Mouse (Mus musculus) adrenal gland, adult 18-20 months (tissue): ENCODE measurements at regions not wholly inside any gene's neighbourhood (a gene's known extent, or its start where the extent isn't known, plus 50 kb on each side); places are given as distances from the start of the nearest gene placed in this dataset.

Source experiments
- DNase-seq, 2 experiments: peaks; one replicate each; pipeline ENCODE4 v3.0.0; 2021 to 2022; ENCODE audit warnings: low spot score in 2 of 2

DNA sequence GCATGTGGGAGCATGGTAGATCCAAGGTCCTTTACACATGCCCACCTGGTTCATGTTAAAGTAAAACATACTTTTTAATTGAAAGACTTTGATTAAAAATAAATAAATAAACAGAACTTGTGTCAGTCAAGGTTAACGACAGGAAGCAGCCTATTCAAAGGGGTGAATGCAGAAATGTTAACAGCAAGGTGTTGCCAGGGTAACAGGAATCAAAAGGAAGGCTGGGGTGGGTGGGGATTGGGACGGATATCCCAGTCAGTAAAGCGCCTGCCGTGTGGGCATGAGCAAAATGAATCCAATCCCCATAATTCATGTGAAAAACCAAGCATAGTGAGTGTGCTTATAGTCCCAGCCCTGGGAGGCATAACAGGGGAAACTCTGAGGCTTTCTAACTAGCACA lies 682.6 kb upstream of the Tmem132c start:
- DNase-seq: no peak

DNA sequence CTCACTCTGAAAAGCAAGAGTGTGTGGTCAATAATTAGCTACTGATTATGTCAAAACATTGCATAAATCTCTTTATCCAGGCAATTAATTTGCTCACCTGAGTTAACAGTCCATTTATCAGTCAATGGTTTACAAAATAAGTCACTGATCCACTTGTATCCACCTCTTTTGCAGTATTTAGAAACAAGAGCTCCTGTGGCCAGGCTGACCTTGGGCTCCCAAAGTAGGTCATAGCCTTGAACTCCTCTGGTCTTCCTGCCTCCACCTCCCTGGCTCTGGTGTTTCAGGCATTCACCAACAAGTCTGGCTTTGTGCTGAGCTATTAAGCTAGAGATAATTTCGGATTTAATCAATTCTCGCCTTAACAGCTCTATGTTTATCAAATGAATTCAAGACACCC lies 675.8 kb upstream of the Tmem132c start:
- no peak for DNase-seq

DNA sequence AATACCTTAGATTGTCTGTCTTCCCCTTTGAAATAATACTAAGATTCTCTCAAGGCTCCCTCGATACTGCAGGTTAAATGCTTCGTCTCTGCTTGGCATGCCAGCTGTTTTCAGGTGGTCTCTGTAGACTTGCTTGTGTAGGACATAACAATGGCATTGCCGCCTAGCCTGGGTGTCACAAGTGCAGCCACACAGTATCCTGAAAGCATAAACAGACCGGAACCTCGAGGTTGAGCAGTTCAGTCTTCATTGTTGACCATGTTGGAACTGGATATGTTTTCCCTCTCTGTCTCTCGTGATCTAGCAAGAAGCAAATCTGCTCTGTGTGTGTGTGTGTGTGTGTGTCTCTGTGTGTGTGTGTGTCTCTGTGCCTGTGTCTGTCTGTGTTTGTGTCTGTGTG lies 675.4 kb upstream of the Tmem132c start:
- no peak for DNase-seq

DNA sequence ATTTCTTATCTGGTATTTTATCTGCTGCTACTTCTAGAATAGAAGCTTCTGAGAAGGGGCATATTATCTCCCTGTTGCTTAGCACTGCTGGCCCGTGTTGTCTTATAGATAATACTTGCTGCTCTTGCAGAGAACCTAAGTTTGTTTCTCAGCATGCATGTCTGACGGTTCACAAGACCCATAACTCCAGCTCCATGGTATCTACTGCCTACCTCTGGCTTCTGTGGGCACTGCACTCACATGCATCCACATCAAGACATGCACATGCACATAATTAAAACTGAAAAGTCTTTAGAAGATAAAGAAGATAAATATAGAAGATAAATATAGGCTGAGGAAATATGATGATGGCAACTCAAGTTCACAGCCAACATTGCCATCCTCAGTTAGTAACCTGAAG lies 667.8 kb upstream of the Tmem132c start:
- DNase-seq: no peak

DNA sequence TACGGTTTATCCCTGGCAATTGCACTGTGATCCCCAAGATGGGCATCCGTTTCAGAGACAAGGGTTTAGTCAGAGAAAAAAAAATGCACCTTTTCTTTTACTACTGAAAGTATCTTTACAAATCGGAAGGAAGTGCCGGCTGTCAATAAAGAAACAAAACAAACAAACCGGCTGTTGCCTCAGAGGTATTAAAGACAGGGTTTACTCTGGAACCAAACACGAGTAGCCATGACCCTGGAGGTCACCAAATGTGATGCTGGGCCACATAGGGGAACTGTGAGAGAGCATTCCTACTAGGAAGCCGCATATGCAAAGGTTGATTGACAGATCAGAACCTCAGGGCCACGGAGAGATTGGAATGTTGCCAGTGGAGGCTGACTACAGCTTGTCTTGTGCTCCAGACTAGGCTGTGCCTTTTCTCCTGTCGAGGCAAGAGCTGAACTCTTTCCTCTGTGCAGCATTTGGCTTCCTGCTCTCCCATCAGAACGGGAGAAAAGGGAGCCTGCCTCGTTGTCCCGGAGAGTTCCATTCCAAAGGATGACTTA lies 643.8 kb upstream of the Tmem132c start:
- no peak for DNase-seq

DNA sequence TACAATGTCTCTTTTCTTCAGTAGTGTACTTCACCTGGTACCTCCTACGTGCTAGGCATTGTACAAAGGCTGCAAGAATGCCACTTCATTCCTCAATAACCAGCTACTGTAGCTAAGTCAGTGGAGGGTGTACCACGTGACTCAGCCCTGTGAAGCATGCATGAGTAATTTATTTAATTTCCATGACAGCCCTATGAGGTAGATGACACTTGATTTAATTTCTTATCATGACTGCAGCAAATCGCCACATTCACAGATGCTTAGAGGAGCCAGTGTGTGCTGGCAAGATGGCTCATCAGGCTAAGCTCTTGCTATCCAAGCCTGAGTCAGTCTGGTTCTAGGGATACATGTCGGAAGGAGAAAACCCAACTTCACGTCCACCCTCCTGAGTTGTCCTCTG lies 642.0 kb upstream of the Tmem132c start:
- no peak for DNase-seq

DNA sequence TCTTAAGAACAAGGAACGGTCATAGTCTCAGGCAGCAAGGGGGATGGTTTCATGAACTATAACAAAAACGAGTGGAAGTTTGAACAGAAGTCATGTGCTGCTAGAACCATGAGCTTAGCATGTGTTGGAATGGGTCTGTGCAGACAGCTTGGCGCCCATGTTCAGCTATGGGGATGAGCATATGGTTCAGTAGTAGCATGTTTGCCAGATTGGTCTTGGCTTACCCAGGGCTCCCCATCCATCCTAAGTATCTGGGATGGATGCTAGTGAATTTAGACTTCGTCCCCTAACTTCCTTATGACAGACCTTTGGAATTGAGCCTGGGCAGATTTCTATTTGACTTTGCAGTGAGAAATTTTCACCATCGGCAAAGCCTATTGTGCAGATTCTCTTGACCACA lies 634.9 kb upstream of the Tmem132c start:
- no peak for DNase-seq

DNA sequence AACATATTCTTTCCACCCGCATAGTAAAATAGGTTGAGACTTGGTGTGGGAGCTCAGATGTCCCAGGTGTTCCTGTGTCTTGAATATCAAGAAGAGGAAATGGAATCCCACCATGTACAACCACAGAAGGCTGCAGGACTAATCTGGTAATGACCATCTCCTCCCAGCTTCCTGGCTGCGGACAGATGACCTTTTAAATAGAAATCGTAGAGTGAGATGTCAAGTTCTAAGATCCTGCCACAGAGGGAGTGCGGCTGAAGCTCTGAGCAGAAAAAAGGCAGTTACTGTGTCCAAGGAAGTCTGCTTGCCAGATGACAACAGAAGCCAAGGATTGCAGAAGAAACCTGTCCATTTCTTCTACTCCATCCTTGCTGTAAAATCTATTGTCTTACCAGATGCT lies 629.0 kb upstream of the Tmem132c start:
- no peak for DNase-seq

DNA sequence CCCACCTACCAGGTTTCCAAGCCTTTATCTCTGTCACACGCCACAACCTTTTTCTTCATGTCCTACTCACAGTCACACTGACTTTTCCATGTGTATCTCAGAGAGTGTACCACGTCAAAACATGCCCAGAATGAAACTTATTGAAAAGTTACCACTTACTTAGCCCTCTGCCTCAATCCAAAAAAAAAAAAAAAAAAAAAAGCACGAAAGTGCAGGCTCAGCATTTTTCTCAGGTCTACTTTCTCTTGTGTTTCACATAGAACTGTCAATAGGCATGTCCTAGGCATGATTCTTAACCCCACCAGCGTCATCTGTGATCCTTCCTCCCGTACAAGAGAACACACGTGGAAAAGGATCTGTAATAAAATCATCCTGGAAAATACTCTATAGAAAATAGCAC lies 619.1 kb upstream of the Tmem132c start:
- DNase-seq: no peak

DNA sequence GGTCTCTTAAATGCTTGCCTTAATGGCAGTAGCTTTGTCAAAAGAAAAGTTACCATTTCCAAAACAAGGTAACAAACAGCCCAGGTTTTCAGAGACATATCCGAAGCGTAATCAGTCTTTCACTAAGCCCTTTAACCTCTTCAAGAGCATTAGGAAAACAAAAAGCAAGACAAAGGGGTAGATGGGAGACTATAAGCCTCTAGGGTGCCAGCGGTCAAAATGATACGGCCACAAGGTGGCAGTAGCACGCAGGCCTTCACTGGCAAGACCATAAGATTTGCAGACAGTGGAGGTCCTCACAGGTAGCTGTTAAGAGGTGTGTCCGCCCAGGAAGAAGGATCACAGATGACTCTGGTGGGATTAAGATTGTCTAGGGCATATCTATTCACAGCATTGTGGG lies 618.4 kb upstream of the Tmem132c start:
- DNase-seq: peak; percentile 23 to 39

DNA sequence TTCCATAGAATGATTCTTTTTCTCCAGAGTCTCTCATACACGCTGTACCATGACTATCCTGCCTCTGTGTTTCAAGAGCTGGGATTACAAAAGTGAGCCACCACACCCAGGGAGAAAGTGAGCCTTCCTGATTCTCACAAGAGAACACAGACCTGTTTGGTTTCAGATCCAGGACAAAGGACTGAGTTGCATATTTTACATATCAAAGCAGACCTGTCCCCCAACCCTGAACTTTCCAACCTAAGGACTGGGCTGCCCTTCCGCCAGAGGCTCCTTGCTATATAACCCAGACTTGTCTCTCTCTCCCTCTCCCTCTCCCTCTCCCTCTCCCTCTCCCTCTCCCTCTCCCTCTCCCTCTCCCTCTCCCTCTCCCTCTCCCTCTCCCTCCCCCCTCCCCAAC lies 611.8 kb upstream of the Tmem132c start:
- no peak for DNase-seq

DNA sequence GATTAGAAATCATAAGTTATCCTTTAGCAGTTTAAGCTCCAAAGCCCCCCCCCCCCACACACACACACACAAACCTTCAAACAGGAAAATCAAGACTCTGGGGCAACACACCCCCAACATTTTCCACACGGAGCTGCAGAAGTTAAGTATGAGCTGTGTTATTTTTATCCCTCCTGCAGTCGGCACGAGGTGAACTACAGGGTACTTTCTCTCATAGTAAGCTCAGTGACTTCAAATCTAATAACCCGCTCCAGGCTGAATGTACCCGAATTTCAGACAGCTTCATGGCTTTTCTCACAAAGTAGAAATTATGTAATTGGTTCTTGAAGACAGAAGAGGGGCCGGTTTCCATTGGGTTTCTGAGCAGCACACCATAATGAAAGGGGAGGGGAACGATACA lies 591.2 kb upstream of the Tmem132c start:
- no peak for DNase-seq

DNA sequence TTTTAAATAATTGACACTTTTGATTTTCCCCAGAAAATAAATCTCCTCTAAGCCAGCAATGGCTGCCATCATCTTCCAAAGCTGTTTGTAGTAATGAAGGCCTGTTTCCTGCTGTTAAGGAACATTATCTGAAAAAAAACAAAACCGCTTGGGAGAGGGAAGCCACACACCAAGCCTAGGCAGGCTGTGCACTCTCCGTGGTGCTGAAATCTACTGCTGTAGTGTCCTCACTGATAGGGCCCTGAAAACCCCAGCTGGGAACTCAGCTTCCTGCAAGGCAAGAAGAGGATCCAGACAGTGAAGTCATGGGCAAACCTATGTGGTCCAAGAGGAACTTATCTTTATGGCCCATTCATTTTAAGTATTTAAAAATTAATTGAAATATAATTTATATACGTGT lies 590.2 kb upstream of the Tmem132c start:
- DNase-seq: peak; percentile 5 to 25

DNA sequence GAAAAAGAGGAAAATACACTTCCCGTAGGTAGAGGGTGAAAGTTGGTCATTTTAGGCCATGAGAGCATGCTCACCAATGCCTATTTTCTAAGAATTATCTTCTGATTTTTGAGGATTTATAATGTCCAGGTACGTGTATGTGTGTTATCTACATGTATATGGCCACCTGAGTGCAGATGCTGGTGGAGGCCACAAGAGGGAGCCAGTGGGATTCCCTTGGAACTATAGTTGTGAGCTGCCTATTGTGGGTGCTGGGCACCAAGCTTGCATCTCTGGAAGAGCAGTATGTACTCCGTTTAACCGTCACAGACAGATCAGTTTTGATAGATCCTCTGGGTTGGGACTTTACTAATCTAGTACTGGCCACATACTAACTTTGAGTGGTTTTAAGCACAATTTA lies 579.0 kb upstream of the Tmem132c start:
- DNase-seq: no peak

DNA sequence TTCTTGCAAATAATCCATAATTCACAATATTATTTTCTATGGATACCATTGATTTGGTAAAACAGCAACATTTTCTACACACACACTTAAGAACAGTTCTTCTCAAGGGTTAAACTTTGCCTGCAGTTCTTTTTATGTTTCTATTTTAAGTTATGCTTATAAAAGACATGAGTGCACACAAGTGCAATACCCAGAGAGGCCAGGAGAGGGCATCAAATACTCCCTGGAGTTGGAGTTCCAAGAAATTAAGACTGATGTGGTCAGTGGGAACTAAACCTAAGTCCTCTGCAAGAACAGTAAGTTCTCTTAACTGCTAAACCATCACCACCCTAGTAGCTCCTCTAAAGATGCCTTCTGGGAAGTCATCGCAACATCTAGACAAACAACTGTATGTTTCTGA lies 570.5 kb upstream of the Tmem132c start:
- DNase-seq: peak; percentile 36 to 42

DNA sequence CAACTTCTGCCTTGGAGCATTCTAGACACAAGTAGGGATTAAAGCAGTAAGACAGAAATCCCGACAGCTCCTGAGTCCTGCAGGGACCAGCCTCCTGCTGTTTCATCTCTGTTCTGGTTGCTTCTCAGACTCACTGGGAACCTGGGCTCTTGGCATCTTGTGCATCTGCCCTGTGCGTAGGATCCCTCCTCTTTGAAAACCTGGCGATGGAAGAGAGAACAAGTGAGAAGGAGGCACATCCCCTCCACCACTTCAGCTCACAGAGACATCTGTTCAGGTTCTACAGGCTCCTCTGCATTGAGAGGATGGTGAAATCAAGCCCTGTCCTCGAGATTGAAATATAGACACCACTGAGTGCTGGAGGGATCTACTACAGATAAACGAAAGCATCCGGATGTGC lies 561.3 kb upstream of the Tmem132c start:
- DNase-seq: no peak

DNA sequence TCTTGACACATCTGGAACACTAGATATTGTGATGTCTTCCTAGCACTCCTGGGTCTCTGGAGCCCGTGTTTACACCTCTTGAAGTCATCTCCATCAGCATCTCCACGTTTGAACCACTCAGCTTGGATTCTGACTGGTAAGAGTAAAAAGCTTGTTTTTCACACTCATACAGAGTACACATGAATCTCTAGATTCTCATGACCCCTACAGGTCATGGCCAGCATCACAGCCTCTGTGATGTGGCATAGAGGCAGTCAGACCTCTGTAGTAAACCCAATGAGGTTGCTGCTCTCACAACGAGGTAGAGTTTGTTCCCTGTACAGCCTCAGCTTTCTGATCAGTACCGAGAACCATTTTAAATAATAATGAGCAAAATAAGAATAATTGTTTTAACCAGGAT lies 542.3 kb upstream of the Tmem132c start:
- no peak for DNase-seq

DNA sequence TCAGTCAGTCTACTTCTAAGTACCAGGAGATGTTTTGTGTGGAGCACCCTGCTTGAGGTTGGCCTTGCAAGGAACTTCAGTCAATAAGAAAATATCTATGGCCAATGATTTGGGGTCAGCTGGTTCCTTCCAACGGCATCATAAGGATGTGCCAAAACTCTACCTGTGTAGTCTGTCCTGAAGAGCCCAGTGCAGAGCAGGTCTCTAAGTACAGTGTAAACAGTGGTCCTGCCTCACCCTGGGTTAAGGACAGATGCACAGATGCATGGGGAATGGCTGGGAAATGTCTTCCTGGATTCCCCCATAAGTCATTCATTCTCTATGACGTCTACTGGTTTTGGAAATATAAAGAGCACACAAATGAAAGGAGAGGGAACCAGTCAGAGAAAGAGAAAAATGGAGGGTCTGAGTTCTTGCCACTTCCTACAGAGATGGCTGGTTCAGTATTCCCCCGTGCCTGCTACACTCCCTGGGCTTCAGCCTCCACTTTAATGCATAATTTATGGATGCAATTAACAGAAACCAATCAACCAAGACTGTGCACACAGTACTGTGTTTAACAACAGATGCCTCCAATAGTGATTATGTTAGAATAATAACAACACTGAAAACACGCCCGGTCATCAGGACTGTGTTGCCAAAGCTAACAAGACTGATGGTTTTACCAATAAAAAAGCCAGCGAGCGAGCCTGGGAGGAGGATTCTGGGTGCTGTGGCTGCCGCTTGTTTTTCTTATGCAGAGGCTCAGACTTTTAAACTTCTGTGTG lies 537.9 kb upstream of the Tmem132c start:
- DNase-seq: no peak

DNA sequence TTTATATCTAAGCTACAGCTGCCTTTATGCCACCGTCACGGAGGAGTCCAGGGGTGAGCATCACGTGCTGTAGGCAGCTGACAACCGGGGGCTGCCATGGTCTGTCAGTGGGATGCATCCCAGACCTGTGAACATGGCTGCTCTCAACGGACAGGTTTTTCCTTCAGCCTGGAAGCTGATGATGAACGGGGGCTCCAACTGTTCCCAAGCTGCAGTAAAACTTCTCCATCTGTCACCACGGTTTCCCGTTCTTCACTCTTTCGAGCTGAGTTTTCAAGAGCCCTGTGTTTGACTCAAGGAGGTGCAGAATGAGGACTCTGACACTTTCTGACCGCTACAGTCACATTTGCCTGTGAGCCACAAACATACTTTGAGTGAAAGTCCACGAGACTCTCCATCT lies 535.7 kb upstream of the Tmem132c start:
- DNase-seq: no peak

DNA sequence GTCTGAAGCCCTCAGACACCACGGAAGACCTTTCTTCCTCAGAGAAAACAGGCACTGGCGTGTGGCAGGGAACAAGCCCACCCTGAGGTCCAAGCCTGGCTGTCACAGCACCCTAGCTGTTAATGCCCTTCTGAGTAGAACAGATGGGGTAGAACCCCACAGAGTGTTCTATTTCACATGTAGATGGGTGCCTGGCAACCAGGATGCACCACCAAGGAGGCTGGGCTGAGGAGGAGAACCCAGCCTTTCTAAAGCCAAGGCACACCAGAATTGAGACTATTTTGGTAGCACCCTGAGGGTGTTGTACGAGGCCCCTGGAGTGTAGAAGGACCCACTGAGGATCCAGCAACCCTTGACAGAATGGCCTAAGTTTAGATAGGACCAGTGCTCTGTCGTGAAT lies 534.9 kb upstream of the Tmem132c start:
- DNase-seq: no peak

DNA sequence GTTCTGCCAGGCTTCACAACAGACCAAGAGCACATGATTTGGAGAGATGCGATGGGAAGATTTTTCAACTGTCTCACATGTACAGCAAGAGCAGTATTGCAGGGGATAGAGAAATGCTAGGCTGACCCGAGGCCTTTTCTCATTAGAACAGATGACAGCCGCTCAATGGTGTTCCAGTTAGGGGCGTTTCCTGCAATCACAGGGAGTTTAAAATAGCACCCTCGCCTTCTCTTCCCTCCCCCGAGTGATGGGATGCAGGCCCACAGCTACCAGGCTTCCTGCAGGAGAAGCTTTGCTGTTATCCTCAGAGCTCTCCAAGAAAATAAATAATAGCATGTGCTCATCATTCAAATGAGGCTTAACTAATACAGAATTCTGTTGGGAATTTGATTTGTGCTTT lies 526.9 kb upstream of the Tmem132c start:
- DNase-seq: no peak

DNA sequence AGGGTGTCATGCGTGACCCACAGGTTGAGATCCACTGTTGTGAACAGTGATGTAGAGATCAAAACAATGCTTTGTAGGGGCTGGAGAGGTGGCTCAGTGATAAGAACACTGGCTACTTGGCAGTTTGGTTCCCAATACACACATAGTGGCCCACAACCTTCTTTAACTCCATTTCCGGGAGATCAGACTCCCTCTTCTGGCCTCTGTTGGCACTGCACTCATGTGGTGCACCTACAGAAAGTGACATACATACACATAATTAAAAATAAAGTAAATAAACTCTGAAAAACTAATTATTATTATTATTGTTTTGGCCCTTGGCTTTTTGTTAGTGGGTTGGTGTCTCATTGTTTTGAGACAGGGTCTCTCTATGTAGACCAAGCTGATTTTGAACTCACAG lies 523.2 kb upstream of the Tmem132c start:
- no peak for DNase-seq

DNA sequence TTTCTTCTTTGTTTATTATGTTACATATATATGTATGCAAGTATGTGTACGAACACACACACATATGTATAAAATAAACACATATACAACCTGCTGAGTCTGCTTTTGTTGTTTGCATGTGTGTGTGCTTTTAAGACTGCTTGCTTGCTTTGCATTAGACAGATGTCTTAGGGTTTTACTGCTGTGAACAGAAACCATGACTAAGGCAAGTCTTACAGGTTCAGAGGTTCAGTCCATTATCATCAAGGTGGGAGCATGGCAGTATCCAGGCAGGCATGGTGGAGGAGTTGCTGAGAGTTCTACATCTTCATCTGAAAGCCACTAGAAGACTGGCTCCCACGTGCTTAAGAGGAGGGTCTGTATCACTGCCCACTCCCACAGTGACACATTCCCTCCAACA lies 520.3 kb upstream of the Tmem132c start:
- no peak for DNase-seq
